Mouse (Mus musculus) G1E (cell line): Measurements from ENCODE around the gene Oard1.

Experiments
- CTCF ChIP-seq: IDR thresholded peaks from 2 replicates; pipeline ENCODE4 v1.5.1; 2012; ENCODE audit warnings: low read depth, low read length, inconsistent platforms, mixed read lengths
- GATA1 ChIP-seq: IDR thresholded peaks from 2 replicates; pipeline ENCODE4 v1.6.1; 2012; ENCODE audit warnings: borderline replicate concordance, low read length, inconsistent platforms, mixed read lengths

GRCm38 (mm10) chr17:48431054-48431453 is 21.2 kb downstream of the Oard1 start:
- TF ChIP-seq CTCF (no peak), GATA1 (no peak)
